Mouse (Mus musculus) hindbrain, embryonic 14.5 days (tissue): ENCODE data around the gene Gm20498. TPM values are rescaled to one million over a fixed set of nuclear protein-coding genes. Genes with fewer than 3 reads are reported as not detected.
"Not testable (repeated sequence)": the region's sequence is repeated elsewhere in the genome, so short reads cannot be mapped to it uniquely, and the experiment has no call there.

Experiments
- ATAC-seq: fragments of 200-750 bp; cut with Nextera tagmentation; 2 replicates; pipeline ENCODE4 v1.8.0; 2017; ENCODE audit warnings: moderate number of reproducible peaks, mild to moderate bottlenecking, moderate TSS enrichment, moderate library complexity; ENCODE audit not compliant: low FRiP score
- DNase-seq: peaks from one replicate; pipeline ENCODE4 v3.0.0-alpha.2; 2015; ENCODE audit warnings: low spot score
- H3K27ac ChIP-seq: fragments of 300-500 bp; sonication (generic); 2 replicates; pipeline ENCODE4 v1.5.1; 2014; ENCODE audit warnings: mild to moderate bottlenecking, moderate library complexity
- H3K27me3 ChIP-seq: fragments of 300-500 bp; sonication (generic); 2 replicates; pipeline ENCODE4 v1.6.1; 2014; ENCODE audit warnings: mild to moderate bottlenecking, low read length, mixed read lengths; ENCODE audit not compliant: control insufficient read depth, insufficient read depth
- H3K36me3 ChIP-seq: fragments of 300-500 bp; sonication (generic); replicated peaks from 2 replicates; pipeline ENCODE4 v1.6.1; 2014; ENCODE audit not compliant: control insufficient read depth, insufficient read depth
- H3K4me1 ChIP-seq: fragments of 300-500 bp; sonication (generic); replicated peaks from 2 replicates; pipeline ENCODE4 v1.6.1; 2014; ENCODE audit warnings: antibody characterized with exemption, low read length, mixed read lengths; ENCODE audit not compliant: control insufficient read depth, insufficient read depth
- H3K4me2 ChIP-seq: fragments of 300-500 bp; sonication (generic); replicated peaks from 2 replicates; pipeline ENCODE4 v1.6.1; 2014; ENCODE audit warnings: mild to moderate bottlenecking, moderate library complexity
- H3K4me3 ChIP-seq: fragments of 300-500 bp; sonication (generic); replicated peaks from 2 replicates; pipeline ENCODE4 v1.5.1; 2014; ENCODE audit warnings: mild to moderate bottlenecking, low read length
- H3K9ac ChIP-seq: fragments of 300-500 bp; sonication (generic); 2 replicates; pipeline ENCODE4 v1.6.1; 2014
- H3K9me3 ChIP-seq: fragments of 300-500 bp; sonication (generic); 2 replicates; pipeline ENCODE4 v1.6.1; 2016; ENCODE audit warnings: low read length; ENCODE audit not compliant: control insufficient read depth
- WGBS: fragments of 180-500 bp; shearing (Covaris S2); extraction: QIAGEN DNeasy Blood & Tissue Kit; methylation state at CpG from one replicate; pipeline ENCODE4 v1.1.7; 2014; 5-methylcytosine and 5-hydroxymethylcytosine counted together
- polyA plus RNA-seq: library from polyadenylated mRNA; unstranded; fragments of >200 nt; fragmentation: Nextera tagmentation; extraction: Ambion mirVana; gene quantifications from 2 replicates; pipeline ENCODE4 v1.2.1, GENCODE M21; 2014

Gene Gm20498
- polyA plus RNA-seq, 1 experiment from 2014 or later, result 42.0 TPM

DNA sequence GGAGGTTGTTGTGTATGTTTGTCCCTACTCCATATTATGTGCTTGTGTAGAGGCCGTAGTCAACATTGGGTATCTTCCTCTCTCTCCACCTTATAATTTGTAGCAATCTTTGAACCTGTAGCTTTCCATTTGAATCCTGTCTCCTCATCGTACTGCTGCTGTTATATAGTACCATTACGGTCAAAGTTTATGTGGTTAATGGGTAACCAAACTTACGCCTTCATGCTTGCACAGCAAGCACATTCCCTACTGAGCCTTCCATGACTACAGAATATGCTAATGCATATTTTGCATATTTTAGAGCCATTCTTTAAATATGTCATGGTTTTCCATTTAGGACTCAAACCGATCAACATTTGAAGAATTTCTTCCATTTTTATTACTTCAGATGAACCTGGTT, 42.2 kb downstream of the Gm20498 start:
- Histone ChIP-seq H3K9me3 (no peaks in the 10 kb centered on the region), H3K27me3 (no peaks in the 10 kb centered on the region), H3K36me3 (peaks cover 12% of the 10 kb centered on the region; the same call in 1 of the 2 replicates), H3K4me1 (0 out of 2 replicates have a peak, but pooled peaks cover under 1% of the 10 kb centered on the region), H3K4me3 (no peak overlapping the region), H3K27ac (no peak overlapping the region), H3K4me2 (no peak overlapping the region), H3K9ac (no peak overlapping the region)
- DNase-seq (no peak), ATAC-seq (no peak)
- WGBS, result 94% methylated on average over 5 of the region's 5 CpGs

DNA sequence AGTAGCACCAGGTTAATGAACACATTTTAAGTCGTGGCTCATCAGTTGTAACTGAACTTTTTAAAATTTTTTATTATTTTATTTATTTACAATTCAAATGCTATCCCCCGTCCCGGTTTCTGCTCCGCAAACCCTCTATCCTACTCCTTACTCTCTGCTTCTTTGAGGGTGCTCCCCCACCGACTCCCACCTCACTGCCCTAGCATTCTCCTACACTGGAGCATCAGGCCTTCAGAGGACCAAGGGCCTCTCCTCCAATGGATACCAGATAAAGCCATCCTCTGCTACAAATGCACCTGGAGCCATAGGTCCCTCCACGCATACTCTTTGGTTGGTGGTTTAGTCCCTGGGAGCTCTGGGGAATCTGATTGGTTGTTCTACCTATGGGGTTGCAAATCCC, 47.4 kb downstream of the Gm20498 start:
- H3K4me3 ChIP-seq, result peak overlapping the region; percentile 52
- no peaks in the 10 kb centered on the region for H3K27me3 ChIP-seq
- ATAC-seq (no peak), DNase-seq (no peak)
- peak overlapping the region; percentile 70 for H3K4me2 ChIP-seq
- peak overlapping the region; percentile 68 for H3K9ac ChIP-seq
- H3K27ac ChIP-seq, result peak overlapping the region; percentile 92
- 49% methylated on average over 6 of the region's 6 CpGs for WGBS
- peaks cover 8% of the 10 kb centered on the region for H3K4me1 ChIP-seq
- no peaks in the 10 kb centered on the region for H3K9me3 ChIP-seq
- H3K36me3 ChIP-seq, result no peaks in the 10 kb centered on the region

DNA sequence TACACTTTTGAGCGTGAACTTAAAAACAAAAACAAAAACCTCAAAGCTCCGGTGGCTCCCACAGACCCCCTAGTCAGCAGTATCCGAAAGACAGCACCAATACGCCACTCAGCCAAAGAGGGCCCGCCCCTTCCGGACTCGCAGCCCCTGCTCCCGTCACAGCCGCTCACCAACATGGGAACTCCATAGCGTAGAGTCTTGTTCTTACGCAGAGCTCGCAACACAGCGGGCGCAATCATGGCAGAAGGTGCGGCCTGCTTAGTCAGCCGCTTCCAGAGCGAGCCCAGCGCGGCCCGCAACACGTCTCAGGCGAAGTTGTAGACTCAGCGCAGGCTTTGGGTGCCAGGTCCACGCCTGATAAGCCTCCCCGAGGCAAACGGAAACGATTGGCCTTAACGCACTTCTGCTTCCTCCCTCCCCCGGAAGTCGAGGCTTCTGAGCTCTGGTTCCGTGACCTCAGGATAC, 47.9 kb downstream of the Gm20498 start, which contains the start of gene Cox16:
Cox16 (minus strand) TSS at position 401 of the 465 bp plus-strand sequence.
- peak within 1 kb of the TSS; percentile 68 for H3K9ac ChIP-seq
- H3K27ac ChIP-seq, result peak within 1 kb of the TSS; percentile 92

DNA sequence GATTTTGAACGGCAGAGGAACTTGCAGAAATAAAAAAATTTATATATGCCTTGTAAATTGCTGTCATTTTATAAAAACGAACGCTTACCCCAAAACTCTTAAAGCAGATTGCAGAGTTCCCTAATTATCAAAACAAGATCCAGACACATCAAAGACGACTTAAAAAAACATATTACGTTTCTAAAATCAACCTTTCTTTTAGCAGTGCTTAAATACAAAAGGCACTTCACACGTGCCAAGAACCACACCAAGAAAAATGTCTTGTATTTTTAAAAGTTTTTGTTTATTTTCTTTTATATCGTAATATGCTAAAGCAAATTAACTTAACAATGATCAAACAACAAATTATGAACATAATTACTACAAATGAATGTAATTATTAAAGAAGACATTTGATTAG, 48.5 kb downstream of the Gm20498 start:
- H3K9ac ChIP-seq, result peak overlapping the region; percentile 68
- no peaks in the 10 kb centered on the region for H3K9me3 ChIP-seq
- peak overlapping the region; percentile 52 for H3K4me3 ChIP-seq
- H3K27me3 ChIP-seq, result no peaks in the 10 kb centered on the region
- peak; percentile 37 for DNase-seq
- H3K4me1 ChIP-seq, result peaks cover 8% of the 10 kb centered on the region
- 3% methylated on average over 7 of the region's 7 CpGs for WGBS
- peak overlapping the region; percentile 70 for H3K4me2 ChIP-seq
- H3K36me3 ChIP-seq, result no peaks in the 10 kb centered on the region
- no peak for ATAC-seq
- H3K27ac ChIP-seq, result peak overlapping the region; percentile 92

More for the DNA sequence above, 47.9 kb downstream of the Gm20498 start, which contains the start of gene Cox16:
- ATAC-seq, result peak; percentile 97
- Histone ChIP-seq H3K4me3 (peak within 1 kb of the TSS; percentile 52), H3K36me3 (no peaks in the 10 kb centered on the region), H3K9me3 (no peaks in the 10 kb centered on the region), H3K4me1 (peaks cover 8% of the 10 kb centered on the region), H3K27me3 (no peaks in the 10 kb centered on the region), H3K4me2 (peak within 1 kb of the TSS; percentile 70)
- under 1% methylated on average over 31 of the region's 31 CpGs for WGBS
- peak; percentile 84 for DNase-seq

DNA sequence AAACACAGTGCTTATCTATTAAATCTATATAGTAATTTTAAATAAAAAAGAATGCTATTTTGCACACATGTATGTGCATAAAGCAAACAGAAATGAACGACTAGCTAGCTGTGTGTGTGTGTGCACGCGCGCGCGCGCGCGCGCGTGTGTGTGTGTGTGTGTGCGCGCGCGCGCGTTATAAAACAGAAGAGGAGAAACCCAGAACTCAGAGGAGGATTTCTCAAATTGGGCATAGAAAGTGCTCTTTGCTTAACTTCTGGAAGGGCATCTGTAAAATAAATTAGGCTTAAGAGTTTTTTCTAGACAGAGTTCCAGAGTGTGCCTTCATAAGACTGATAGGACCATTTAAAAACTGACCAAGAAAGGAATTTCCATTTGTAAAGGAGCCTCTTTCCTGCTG, 49.0 kb downstream of the Gm20498 start:
- H3K36me3 ChIP-seq, result no peaks in the 10 kb centered on the region
- H3K27ac ChIP-seq, result no peak overlapping the region
- DNase-seq, result peak; percentile 76
- H3K4me1 ChIP-seq, result peaks cover 8% of the 10 kb centered on the region
- ATAC-seq, result no peak
- no peaks in the 10 kb centered on the region for H3K9me3 ChIP-seq
- peak overlapping the region; percentile 70 for H3K4me2 ChIP-seq
- peak overlapping the region; percentile 52 for H3K4me3 ChIP-seq
- WGBS, result 29% methylated on average over 17 of the region's 17 CpGs
- no peaks in the 10 kb centered on the region for H3K27me3 ChIP-seq
- H3K9ac ChIP-seq, result peak overlapping the region; percentile 68

DNA sequence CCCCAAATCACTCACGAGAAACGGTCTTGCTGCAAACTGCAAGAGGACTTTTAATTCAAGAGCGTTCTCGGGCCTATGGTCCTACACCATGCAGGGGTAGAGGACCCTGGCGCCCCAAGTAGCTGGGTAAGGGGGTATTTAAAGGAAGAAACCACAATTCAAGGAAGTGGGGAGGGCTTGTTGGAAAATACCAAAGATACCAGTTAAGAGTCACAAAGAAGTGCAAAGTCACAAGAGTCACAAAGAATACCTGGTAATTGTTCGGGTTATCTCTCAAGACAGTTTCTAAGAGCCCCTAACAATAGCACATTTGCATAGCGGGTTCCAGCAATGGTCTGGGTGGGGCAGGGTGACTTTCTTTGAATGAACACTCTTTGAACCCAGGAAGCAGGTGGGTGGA, 73.7 kb downstream of the Gm20498 start:
- 96% methylated on average over 7 of the region's 7 CpGs for WGBS

DNA sequence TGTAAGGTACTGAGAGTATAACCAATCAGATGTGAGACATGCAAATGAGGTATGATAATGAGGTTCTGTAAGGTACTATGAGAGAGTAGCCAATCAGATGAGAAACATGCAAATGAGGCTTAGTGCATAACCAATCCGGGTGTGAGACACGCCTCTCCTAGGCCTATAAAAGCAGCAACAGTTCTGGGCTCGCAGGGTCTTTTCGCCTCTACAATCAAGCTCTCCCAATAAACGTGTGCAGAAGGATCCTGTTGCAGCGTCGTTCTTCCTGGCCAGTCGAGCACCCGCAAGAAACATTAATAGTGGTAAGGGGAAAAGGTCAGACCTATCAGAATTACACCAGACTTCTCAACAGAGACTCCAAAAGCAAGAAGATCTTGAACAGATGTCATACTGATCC, 93.7 kb downstream of the Gm20498 start:
- not testable (repeated sequence) for H3K9ac ChIP-seq, DNase-seq, H3K4me2 ChIP-seq, H3K9me3 ChIP-seq, H3K36me3 ChIP-seq, H3K4me3 ChIP-seq, H3K27me3 ChIP-seq, H3K27ac ChIP-seq, ATAC-seq, H3K4me1 ChIP-seq
- 97% methylated on average over 9 of the region's 9 CpGs for WGBS

More for the DNA sequence above, 73.7 kb downstream of the Gm20498 start:
- H3K36me3 ChIP-seq, H3K4me2 ChIP-seq, H3K4me3 ChIP-seq, H3K27me3 ChIP-seq, H3K9ac ChIP-seq, ATAC-seq, H3K27ac ChIP-seq, H3K4me1 ChIP-seq, DNase-seq: not testable (repeated sequence)
- H3K9me3 ChIP-seq, result peaks cover 13% of the 10 kb centered on the region

DNA sequence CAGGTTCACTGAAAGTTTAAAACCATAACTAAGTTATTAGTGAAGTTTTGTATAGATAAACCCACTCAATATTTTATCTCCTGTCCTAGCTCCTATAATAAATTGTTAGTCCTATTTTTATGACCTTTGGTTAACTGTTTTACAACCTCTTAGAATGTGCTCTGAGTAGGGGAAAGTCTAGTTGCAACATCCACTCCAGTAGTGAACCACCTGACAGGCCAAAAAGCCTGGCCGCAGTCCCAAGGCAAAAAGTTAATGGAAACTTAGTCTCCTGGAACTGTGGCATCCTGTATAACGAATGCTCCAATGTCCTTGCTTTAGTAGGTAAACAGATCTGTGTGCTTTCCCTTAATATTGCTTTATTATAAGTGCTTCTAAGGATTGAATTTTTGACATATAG, 97.9 kb downstream of the Gm20498 start:
- not testable (repeated sequence) for H3K9ac ChIP-seq, H3K4me1 ChIP-seq, H3K4me2 ChIP-seq, H3K27ac ChIP-seq, H3K9me3 ChIP-seq, DNase-seq, H3K36me3 ChIP-seq, ATAC-seq, H3K4me3 ChIP-seq, H3K27me3 ChIP-seq
- WGBS, result 99% methylated on average over 2 of the region's 2 CpGs

DNA sequence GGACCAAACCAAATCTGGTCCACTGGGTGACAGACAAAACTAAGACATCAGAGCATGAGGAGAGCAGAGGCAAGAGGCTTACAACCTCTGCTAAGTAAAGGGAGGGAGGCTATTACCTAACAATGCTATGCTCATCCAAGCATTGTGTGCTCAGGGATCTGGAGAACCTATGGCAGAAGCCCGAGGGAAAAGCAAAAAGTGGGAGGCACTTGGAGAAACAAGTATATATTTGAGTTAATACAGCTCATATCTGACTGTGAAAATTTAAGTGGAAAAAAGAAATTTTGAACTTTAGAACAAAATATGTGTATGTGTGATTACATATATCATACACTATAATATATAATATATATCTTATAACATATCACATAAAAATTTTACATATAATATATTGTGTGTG, 110.9 kb downstream of the Gm20498 start, which contains the start of gene Adam4:
Adam4 (minus strand) TSS at position 101 of the 400 bp plus-strand sequence.
- no peak within 1 kb of the TSS for H3K4me2 ChIP-seq
- no peak within 1 kb of the TSS for H3K4me3 ChIP-seq
- DNase-seq, result no peak
- peaks cover 12% of the 10 kb centered on the region; the same call in 1 of the 2 replicates for H3K9me3 ChIP-seq
- H3K4me1 ChIP-seq, result no peaks in the 10 kb centered on the region
- no peak for ATAC-seq
- H3K36me3 ChIP-seq, result 0 out of 2 replicates have a peak, but pooled peaks cover 7% of the 10 kb centered on the region
- H3K27me3 ChIP-seq, result no peaks in the 10 kb centered on the region
- no peak within 1 kb of the TSS for H3K9ac ChIP-seq
- WGBS, result 97% methylated on average over 1 of the region's 1 CpGs
- no peak within 1 kb of the TSS for H3K27ac ChIP-seq

DNA sequence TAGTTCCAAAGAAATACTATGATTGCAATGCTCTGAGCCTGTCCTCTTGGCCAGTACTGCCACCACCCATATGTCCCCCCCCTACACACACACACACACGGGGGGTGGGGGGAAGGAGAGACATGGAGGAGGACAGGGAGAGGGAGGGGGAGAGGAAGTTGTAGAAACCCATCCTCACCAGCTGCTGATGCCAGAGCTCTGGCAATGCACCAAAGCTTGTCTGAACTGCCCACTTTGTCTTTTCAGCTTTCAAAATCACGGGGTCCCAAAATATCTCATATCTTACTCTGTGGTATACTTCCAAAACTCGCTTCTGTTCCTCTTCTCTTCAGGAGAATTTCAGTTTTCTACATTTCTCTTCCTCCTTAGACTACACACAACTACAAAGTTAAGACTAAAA, 119.5 kb downstream of the Gm20498 start:
- no peaks in the 10 kb centered on the region for H3K9me3 ChIP-seq
- no peaks in the 10 kb centered on the region for H3K36me3 ChIP-seq
- H3K4me1 ChIP-seq, result no peaks in the 10 kb centered on the region
- ATAC-seq (no peak), DNase-seq (no peak)
- no peaks in the 10 kb centered on the region for H3K27me3 ChIP-seq
- no peak overlapping the region for H3K4me2 ChIP-seq
- 91% methylated on average over 3 of the region's 3 CpGs for WGBS
- H3K4me3 ChIP-seq, result no peak overlapping the region
- H3K27ac ChIP-seq, result no peak overlapping the region
- H3K9ac ChIP-seq, result no peak overlapping the region
